Mouse (Mus musculus) left cerebral cortex, adult 9 months (tissue): ENCODE measurements around the gene Thsd4.
A peak's percentile ranks its signal among the peaks of the same experiment; 100 is the strongest.

Experiments used
- DNase-seq, 2 experiments: peaks; one replicate each; pipeline ENCODE4 v3.0.0; 2022; ENCODE audit warnings: low spot score in 2 of 2

Thsd4 gene

GRCm38 (mm10) chr9:60218396-60218795 is 303.4 kb downstream of the Thsd4 start:
- DNase-seq = no peak

DNA sequence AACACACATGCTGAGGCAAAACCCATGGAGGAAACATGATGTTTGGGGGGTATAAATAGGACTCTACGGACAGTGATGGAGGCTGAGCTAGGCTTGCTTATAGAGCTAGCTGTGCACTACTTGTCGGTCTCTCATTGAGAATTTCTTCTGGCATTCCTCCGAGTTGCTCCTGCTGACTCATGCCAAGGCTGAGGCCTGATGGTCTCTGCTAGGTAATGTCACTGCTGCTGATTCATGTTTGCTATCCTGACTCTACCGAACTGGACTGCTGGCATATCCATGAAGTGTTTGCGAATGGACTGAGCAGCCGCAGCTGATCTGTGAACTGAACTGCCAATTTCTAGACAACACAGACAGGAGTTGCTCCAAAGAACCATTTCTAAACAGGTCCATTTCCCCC is 305.8 kb downstream of the Thsd4 start:
- DNase-seq = no peak

- no peak for DNase-seq
These were observed 308.7 kb downstream of the Thsd4 start for GRCm38 (mm10) chr9:60213111-60213510.

GRCm38 (mm10) chr9:60208843-60209242 is 313.0 kb downstream of the Thsd4 start:
- no peak for DNase-seq

GRCm38 (mm10) chr9:60203141-60203540 is 318.7 kb downstream of the Thsd4 start:
- DNase-seq = no peak

DNA sequence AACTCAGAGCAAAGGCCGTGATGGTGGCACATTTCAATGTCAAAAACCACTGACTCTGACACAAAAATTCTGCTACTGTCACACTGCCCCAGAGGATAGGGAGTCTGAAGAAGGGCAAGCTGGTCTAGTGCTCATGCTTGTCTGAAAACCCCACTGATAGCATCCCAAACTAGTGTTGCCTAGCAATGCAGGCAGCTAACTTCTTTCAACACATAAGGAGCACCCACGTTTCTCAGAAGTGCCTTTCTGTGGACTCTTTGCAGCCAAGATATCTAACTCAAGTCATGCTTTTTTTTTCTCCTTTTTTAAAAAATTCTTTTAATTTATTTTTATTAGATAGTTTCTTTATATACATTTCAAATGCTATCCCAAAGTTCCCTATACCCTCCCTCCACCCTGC is 321.4 kb downstream of the Thsd4 start:
- DNase-seq = peak in 1 of 2 experiments; percentile 13

DNA sequence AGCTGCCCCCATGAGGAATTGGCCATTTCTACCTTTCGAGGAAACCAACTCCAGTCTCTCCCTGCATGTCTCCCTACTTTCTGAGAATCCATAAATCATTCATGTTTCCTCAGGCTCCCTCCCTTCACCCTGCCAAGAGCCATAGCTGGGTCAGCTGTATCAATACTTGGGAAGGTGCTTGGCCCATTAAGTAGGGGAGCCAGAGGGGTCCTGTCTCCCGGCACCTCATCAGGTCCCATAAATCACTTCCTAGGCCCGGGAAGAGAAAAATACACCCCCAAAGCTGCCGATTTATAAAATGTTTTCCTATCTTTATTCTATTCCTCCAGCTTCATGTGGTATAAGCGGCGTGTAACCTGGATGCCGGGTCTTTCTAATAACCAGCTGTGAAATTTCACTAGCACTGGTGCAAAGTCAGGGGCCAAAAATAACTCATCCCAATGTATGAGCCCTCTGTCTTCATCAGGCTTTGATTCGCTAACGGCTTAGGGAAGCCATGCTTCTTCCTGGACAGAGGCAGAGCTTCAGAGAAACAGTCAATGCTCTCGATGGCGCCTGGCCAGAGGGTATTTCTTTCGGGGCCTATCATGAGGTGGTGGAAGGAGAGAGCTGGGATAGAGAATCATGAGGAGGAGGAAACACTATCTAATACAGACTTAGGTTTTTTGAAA is 323.2 kb downstream of the Thsd4 start:
- DNase-seq = no peak

DNA sequence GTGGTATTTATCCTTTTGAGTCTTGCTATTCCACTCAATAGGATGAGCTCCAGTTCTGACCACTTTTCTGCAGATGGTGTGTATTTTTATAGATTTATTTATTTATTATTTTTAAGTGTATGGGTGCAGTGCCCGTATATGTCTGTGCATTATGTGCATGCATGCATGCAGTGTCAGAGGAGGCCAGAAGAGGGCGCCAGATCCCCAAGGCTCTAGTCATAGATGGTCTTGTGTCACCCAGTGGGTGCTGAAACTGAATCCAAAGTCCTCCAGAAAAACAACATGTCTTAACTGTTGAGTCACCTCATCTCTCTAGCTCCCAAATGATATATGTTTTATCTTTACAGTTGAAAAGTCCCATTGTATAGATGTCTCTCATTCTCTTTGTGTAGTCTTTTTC is 326.3 kb downstream of the Thsd4 start:
- DNase-seq = no peak

DNA sequence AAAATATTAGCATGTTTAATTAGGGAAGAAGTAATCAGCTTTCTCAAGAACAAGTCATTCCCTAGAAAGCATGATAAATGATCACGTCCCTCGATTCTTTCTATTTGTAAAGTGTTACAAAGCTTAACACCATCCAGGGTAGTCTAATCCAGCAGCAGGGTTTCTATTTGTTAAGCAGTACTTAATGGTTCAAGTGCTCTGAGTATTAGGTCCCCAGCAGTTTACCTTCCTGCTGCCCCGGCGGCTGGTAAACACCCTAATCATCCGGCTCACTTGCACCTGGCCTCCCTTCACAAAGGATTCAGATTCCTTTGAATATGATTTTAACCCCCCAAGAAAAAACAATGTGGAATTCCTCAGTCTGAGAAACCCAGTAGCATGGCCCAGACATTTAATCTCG is 326.9 kb downstream of the Thsd4 start:
- DNase-seq = no peak

DNA sequence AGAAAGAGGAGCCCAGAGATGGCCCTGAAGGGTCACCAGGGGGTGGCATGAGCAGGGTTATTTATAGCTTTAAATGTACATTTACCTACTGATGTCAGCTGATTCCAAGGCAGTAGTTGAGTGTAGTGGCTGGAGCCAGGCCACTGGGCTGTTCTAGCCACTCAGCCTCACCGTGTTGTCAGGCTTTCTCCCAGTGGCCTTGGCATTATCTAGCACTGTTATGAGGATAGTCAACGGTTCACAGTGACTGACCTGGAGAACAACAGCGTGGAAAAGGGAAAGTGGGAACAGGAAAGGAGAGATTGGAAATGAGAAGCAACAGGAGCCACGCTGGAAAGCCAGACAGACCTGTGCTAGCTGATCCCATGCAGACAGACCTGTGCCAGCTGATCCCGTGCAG is 329.5 kb downstream of the Thsd4 start:
- no peak for DNase-seq

- no peak for DNase-seq
These were observed 334.4 kb downstream of the Thsd4 start for GRCm38 (mm10) chr9:60187437-60187836.

GRCm38 (mm10) chr9:60186948-60187347 is 334.9 kb downstream of the Thsd4 start:
- DNase-seq = peak in 1 of 2 experiments; percentile 9

GRCm38 (mm10) chr9:60184083-60184482 is 337.8 kb downstream of the Thsd4 start:
- no peak for DNase-seq

- no peak for DNase-seq
These were observed 339.5 kb downstream of the Thsd4 start for GRCm38 (mm10) chr9:60182371-60182770.

DNA sequence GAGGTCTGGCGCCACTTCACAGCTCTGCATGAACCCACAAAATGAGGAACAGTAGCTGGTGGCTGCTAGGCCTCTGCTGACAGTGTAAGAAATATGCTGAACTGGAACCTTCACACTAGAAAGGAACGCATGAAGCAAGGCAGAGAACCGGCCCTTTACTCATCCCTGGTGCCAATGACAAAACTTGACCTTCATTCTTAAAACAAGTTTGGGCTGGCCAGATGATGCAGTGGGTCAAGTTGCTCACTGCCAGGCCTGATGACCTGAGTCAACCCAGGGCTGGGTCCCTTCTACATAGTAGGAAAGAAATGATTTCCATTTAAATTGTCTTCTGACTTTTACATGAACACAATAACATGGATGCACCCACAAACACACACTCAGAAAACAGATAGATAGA is 340.9 kb downstream of the Thsd4 start:
- no peak for DNase-seq

GRCm38 (mm10) chr9:60180114-60180513 is 341.7 kb downstream of the Thsd4 start:
- no peak for DNase-seq

- no peak for DNase-seq
These were observed 345.5 kb downstream of the Thsd4 start for GRCm38 (mm10) chr9:60176311-60176710.

- peak in 1 of 2 experiments; percentile 20 for DNase-seq
These were observed 349.3 kb downstream of the Thsd4 start for GRCm38 (mm10) chr9:60172459-60173060.

GRCm38 (mm10) chr9:60166990-60167389 is 354.9 kb downstream of the Thsd4 start:
- DNase-seq = peak in 1 of 2 experiments; percentile 59

- DNase-seq = no peak
These were observed 361.0 kb downstream of the Thsd4 start for GRCm38 (mm10) chr9:60160855-60161254.

DNA sequence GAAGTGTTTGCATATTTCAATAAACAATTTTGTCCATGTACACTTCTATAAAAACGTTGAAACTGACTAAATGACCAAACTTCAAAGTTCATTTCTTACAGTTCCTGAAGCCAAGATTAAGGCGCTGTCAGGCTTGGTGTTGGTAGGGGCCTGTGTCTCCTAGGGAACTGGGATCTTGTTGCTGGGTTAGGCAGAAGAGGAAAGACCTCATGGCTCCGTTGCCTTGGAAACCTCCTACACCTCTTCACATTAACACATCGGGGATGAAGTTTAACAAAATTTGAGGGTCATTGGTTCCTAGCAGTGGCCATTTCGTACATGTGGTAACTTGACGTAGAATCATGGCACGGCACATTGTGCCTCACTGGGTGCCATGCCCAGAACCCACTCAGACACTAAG is 361.7 kb downstream of the Thsd4 start:
- DNase-seq = no peak

DNA sequence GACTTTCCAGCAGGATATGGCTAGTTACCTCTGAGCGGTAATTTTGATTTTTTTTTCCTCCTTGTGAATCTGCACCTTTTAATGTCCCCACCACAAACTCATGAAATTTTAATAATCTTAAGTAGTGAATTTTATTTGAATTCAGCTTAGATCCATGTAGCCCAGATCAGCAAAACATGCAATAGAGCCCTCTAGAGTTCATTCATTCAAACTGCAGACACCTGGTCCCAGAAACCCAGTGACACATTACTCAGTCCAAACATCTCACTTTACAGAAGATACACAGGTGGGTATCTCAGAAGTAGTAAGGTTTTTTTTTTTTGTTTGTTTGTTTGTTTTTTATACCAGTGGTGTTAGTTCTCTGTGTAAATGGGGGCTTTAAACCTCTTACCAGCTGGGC is 368.9 kb downstream of the Thsd4 start:
- DNase-seq = no peak

DNA sequence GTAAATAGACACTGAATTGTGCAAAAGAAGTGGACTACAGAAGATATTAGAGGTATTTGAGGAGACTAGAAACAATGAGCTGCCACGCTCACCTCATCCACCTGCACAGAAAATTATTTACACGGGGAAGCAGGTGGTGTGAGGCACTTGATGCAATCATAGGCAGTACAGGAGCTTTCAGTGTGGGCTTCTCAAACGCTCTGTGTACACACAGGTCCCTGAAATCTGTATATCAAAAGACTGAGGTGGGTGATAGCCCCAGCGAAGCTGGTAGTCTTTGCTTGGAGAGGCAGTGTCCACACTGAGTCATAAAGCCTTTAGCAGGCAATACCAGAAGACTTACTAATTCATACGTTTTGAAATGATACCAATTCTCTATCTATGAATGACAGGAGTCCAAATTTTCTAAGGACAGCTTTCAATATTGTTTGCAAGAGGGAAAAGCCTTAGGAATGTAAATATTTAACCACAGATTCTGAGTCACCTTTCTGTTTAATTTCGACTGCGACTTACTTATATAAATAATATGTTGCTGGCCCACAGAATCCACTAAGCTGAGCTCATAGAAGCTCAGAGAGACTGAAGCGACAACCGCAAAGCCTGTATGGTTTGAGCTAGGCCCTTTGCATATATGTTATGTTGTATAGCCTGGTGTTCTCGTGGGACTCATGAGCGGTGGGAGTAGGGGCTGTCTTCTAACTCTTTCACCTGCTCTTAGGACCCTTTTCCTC is 369.8 kb downstream of the Thsd4 start:
- DNase-seq = no peak
